Mouse (Mus musculus): ENCODE results near the gene Ncl.

The Ncl gene

GRCm38 (mm10) chr1:86312269-86312668 is 46.9 kb downstream of the Ncl start:
- peak; percentile 48 for DNase-seq (ENCODE audit: low read depth, low spot score)

DNA sequence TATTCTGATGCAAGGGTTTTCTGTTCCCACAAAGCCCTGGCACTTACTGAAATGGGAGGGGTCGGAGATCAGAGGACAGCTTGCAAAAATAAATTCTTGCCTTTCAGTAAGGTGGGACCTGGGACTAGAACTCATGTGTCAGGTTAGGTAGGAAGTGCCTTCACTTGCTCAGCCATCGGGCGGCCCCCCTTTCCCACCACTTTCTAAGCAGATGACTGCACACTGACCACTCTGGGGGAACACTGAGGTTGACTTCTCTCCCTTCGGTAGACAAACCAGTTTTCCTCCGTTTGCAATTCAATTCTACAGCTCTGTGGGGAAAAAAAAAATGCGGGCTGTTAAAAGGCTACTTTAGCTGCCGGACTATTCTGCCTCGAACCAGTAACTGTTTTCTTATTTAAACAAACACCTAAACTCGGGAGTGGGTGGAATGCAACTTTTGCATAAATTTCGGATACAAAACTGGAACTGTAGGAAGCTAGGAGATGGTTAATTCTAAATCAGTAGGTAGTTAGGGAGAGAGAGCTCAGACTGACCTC is 47.7 kb downstream of the Ncl start:
- DNase-seq (ENCODE audit: low read depth, low spot score): no peak

GRCm38 (mm10) chr1:86310536-86311310 is 48.5 kb downstream of the Ncl start:
- DNase-seq (ENCODE audit: low read depth, low spot score): no peak

DNA sequence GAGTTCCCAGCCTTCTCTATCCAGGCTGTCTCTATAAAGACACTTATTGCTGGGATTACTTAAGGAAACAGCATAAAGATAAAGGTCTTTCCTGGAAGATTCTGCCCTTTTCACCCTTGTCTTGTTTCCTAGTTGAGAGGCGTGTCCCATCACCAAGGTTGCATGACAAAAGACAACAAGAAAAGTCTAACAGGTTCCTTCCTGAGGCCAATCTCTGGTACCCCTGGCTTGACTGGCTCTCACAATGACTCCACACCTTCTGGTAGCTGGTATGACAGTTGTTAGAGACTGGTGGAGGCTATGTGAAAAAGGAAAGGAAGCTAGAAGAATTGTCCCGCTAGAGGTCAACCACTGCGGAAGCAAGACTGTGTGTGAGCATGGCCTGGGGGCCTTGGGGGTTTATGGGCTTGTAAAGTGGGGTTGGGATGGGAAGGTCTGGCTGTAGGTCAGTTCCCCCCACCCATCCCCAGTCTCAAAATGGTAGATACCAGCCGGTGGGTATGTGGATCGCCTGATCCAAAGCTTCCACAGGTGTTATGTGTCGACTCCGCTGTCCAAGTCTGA is 49.8 kb downstream of the Ncl start:
- no peak for DNase-seq (ENCODE audit: low read depth, low spot score)

DNA sequence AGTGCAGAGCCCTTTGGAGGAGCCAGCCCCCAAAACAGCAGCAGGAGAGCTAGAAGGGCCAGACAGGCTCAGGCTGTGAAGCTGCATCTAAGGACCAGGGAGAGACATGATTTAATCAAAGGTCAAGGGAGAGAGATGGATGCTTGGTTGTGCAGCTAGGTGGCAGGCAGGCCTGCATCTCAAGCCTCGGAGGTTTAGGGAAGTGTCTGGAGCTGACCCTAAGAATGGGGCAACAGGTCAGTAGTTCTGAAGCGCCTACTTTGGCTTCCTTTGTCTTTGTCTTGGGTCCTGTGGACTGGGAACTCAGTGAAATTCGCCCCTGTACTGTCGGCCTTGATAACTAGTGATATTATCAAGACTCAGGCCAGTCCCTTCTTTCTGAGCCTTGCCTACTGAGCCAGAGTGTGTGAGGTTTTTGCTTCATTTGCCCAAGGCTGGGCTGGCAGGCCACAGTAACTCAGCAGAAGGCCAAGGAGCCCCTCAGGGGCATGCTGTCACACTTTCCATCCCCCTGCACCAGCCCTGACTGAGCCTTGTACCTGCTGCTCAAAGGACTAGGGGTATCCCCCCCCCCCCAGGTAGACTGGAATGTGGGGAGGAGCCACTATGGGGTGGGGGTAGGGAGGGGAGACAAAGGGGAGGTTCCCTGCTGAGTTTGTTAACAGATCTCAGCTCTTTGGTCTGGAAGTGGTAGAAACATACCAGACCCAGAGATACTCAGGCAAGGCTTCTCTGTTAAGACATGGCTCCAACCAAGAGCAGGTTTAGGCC is 51.1 kb downstream of the Ncl start:
- DNase-seq (ENCODE audit: low read depth, low spot score): no peak

DNA sequence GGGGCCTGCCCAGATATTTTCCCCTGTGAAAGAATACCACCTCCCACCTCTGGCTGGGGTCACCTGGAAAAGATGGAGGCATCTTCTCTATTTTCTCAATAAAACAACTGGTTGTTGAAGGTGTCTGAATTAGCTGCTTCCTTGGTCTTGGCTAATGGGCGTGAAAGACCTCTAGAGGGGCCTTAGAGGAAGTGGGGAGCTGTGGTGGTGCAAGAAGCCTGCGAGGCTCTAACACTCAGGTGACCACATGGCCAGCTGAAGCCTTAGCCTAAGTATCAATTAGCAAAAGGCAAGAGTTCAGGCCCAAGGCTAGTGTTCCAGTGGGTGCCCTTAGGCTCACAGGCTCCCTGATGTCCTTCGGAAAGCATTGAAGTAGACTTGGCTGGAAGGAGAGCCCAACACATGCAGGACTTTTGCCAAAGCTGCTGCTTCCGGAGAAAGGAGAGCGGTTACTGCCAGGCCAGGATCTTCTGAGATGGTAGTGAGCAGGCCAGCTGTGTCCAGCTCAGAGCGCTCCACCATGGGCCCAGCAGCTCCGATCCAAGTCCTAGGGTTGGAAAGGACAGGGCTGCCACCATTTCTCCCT is 51.9 kb downstream of the Ncl start:
- no peak for DNase-seq (ENCODE audit: low read depth, low spot score)

GRCm38 (mm10) chr1:86306686-86307085 is 52.5 kb downstream of the Ncl start:
- DNase-seq (ENCODE audit: low read depth, low spot score): no peak

DNA sequence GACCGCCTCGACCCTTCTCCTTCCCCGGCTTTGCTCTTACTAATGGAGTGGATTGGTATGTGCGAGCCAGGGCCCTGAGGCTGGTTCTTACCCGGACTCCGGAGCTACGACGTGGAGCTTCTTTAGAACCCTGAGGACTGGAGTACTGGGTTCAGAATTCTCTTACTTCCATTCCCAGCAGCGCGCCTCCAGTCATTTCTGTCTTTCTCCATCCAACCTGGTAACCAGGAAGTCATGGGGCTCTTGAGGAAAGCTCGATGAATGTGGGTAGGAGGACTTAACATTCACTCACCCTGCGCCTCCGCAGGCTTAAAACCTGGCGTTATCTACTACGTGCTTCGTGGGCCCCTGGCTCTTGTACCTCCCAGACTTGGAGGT is 55.3 kb downstream of the Ncl start:
- no peak for DNase-seq (ENCODE audit: low read depth, low spot score)

DNA sequence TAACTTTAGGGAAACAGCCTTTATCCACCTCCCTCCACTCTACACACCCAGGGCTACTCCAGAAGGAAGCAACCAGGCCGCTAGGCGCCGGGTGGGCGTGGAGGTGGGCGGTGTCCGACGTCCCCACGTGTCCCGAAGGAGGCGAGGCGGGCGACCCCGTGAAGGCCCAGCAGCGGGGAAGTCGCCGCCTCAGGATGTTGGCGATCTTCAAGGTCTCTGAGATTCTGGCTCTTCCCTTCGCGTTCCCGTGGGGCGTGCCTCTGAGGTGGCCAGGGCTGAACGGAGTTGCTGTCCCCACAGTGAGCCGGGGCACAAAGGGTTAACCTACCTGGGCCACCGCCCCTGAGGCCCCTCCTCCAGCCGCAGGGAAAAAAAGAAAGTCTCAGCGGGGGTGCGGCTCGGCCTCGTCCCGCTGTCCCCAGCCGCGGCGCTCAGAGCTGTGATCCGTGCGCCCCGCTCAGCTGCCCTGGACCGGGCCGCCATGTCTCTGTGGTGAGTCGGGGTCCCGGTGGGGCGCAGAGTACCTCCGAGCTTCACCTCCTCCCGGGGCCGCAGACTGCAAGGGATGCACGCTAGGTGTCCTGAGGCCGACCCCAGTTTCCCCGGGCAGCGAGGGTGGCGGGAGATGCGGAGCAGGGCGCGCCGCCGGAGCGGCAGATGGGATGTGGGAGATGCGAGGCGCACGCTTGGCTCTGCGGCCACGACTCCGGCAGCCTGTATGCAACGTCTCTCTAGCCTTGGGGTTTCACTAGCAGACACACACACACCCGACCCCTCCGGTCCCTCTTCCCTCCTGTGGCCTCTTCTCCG is 55.9 kb downstream of the Ncl start:
- no peak for DNase-seq (ENCODE audit: low read depth, low spot score)

DNA sequence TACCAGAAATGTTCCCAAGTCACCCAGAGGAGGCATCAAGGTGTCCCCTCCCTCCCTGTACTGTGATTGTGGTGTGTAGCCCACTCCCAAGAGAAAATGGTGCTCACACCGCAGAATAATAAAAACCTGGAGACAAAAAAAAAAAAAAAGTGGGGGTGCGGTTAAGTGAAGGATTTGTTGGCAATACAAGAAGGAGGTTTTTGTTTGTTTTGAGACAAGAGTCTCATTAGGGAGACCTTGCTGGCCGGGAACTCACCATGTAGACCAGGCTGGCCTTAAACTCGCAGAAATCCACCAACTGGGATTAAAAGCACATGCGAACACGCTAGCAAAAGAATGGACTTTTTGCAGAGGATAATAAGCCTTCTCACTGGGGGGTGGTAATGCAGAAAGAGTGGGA is 56.7 kb downstream of the Ncl start, which contains the start of gene B3gnt7:
Gene B3gnt7, plus strand, starts transcription at position 301 of the 400 bp plus-strand sequence.
- DNase-seq (ENCODE audit: low read depth, low spot score): no peak

GRCm38 (mm10) chr1:86301221-86302091 is 57.7 kb downstream of the Ncl start:
- no peak for DNase-seq (ENCODE audit: low read depth, low spot score)

- DNase-seq (ENCODE audit: low read depth, low spot score): no peak
Measured at GRCm38 (mm10) chr1:86300731-86301130, 58.5 kb downstream of the Ncl start.

DNA sequence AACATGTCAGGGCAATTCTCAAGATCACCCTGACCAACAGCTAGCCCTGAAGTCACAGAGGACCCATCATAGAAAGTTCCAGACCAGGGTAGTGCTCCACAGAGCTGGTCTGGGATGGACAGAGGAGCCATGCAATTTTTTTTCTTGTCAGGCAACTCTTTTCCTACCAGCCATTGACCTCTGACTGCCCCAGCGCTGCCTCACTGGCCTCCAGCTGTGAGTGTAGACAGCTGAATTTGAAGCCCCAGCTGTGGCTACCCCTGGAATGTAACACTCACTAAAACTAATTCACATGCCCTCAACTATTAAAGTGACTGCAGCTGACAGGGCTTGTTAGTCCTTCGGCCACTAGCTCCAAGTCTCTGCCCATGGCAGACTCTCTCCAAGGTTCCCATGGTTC is 59.1 kb downstream of the Ncl start:
- DNase-seq (ENCODE audit: low read depth, low spot score): no peak
